Mouse (Mus musculus) erythroid progenitor cell, adult 5-6 weeks (primary cell): ENCODE measurements around the gene Primpol. TPM values are rescaled to one million over a fixed set of nuclear protein-coding genes. Genes with fewer than 3 reads are reported as not detected.

Experiments used
- total RNA-seq, 2 experiments: library from RNA; stranded (forward) in 1 of 2; stranded (reverse) in 1 of 2; fragments of 150-400 nt in 1 of 2; fragments of 186-747, 209-891 nt in 1 of 2; gene quantifications; 2 replicates each; pipeline versions ENCODE4 v1.2.3 to v1.2.4; 2015 to 2017; ENCODE audit warnings: low replicate concordance in 2 of 2

The Primpol gene
- total RNA-seq, 2 experiments from 2014 or later, result 20.1 to 71.1 TPM

Other genes starting within 250 kb of the Primpol start
- 149 and 194 TPM in 2 replicates for gene Acsl1, start 146.2 kb downstream of the Primpol start, total RNA-seq (2015; ENCODE audit: low replicate concordance)
- gene Acsl1, start 146.2 kb downstream of the Primpol start, total RNA-seq (2017; ENCODE audit: low replicate concordance), result 172 and 291 TPM in 2 replicates
- gene Cenpu, start 65.2 kb downstream of the Primpol start, total RNA-seq (2015; ENCODE audit: low replicate concordance), result 27.2 and 36.0 TPM in 2 replicates
- 49.9 and 78.3 TPM in 2 replicates for gene Cenpu, start 65.2 kb downstream of the Primpol start, total RNA-seq (2017; ENCODE audit: low replicate concordance)
- gene Casp3, start 79 bp upstream of the Primpol start, total RNA-seq (2015; ENCODE audit: low replicate concordance), result 16.8 and 19.1 TPM in 2 replicates
- gene Casp3, start 79 bp upstream of the Primpol start, total RNA-seq (2017; ENCODE audit: low replicate concordance), result 23.0 and 32.5 TPM in 2 replicates
- gene Irf2, start 122.5 kb upstream of the Primpol start, total RNA-seq (2015; ENCODE audit: low replicate concordance), result 55.1 and 69.6 TPM in 2 replicates
- gene Irf2, start 122.5 kb upstream of the Primpol start, total RNA-seq (2017; ENCODE audit: low replicate concordance), result 33.4 and 66.5 TPM in 2 replicates